Mouse (Mus musculus) forebrain, embryonic 15.5 days (tissue): ENCODE measurements around the gene Cbr2. TPM values are rescaled to one million over a fixed set of nuclear protein-coding genes. Genes with fewer than 3 reads are reported as not detected.

Source experiments
- ATAC-seq: fragments of 200-750 bp; cut with Nextera tagmentation; replicated peaks from 2 replicates; pipeline ENCODE4 v1.8.0; 2017; ENCODE audit warnings: mild to moderate bottlenecking, moderate TSS enrichment, moderate library complexity
- H3K27ac ChIP-seq: fragments of 300-500 bp; sonication (generic); replicated peaks from 2 replicates; pipeline ENCODE4 v1.5.1; 2015; ENCODE audit warnings: mild to moderate bottlenecking, inconsistent platforms
- H3K27me3 ChIP-seq: fragments of 300-500 bp; sonication (generic); 2 replicates; pipeline ENCODE4 v1.6.1; 2015; ENCODE audit warnings: inconsistent platforms
- H3K36me3 ChIP-seq: fragments of 300-500 bp; sonication (generic); 2 replicates; pipeline ENCODE4 v1.6.1; 2015; ENCODE audit warnings: mild to moderate bottlenecking, inconsistent platforms
- H3K4me1 ChIP-seq: fragments of 300-500 bp; sonication (generic); 2 replicates; pipeline ENCODE4 v1.6.1; 2015; ENCODE audit warnings: inconsistent platforms
- H3K4me2 ChIP-seq: fragments of 300-500 bp; sonication (generic); replicated peaks from 2 replicates; pipeline ENCODE4 v1.6.1; 2015; ENCODE audit warnings: mild to moderate bottlenecking, inconsistent platforms
- H3K4me3 ChIP-seq: fragments of 300-500 bp; sonication (generic); 2 replicates; pipeline ENCODE4 v1.5.1; 2015; ENCODE audit warnings: mild to moderate bottlenecking, inconsistent platforms
- H3K9ac ChIP-seq: fragments of 300-500 bp; sonication (generic); replicated peaks from 2 replicates; pipeline ENCODE4 v1.6.1; 2015; ENCODE audit warnings: mild to moderate bottlenecking, inconsistent platforms
- H3K9me3 ChIP-seq: fragments of 300-500 bp; sonication (generic); 2 replicates; pipeline ENCODE4 v1.6.1; 2016; ENCODE audit warnings: inconsistent platforms
- WGBS: fragments of 180-500 bp; shearing (Covaris S2); methylation state at CpG from one replicate; pipeline ENCODE4 v1.1.7; 2015; ENCODE audit warnings: mixed read lengths; 5-methylcytosine and 5-hydroxymethylcytosine counted together
- polyA plus RNA-seq: library from polyadenylated mRNA; unstranded; fragments of >200 nt; fragmentation: Nextera tagmentation; extraction: Ambion mirVana; gene quantifications from 2 replicates; pipeline ENCODE4 v1.2.1, GENCODE M21; 2015

The Cbr2 gene
- polyA plus RNA-seq, 1 experiment from 2014 or later = 0.69 TPM

- Histone ChIP-seq H3K9ac (no peak overlapping the region), H3K27ac (no peak overlapping the region; the same call in 1 of the 2 replicates), H3K4me1 (peaks cover 13% of the 10 kb centered on the region; the same call in 1 of the 2 replicates), H3K27me3 (no peaks in the 10 kb centered on the region), H3K4me3 (no peak overlapping the region), H3K4me2 (no peak overlapping the region), H3K36me3 (peaks cover 9% of the 10 kb centered on the region), H3K9me3 (no peaks in the 10 kb centered on the region)
- ATAC-seq = no peak
- WGBS = 21% methylated on average over 8 of the region's 8 CpGs
Measured at GRCm38 (mm10) chr11:120704486-120705325, 27.2 kb downstream of the Cbr2 start.

GRCm38 (mm10) chr11:120703696-120704454 lies 28.0 kb downstream of the Cbr2 start:
- no peak overlapping the region for H3K4me3 ChIP-seq
- peaks cover 13% of the 10 kb centered on the region; the same call in 1 of the 2 replicates for H3K4me1 ChIP-seq
- no peak for ATAC-seq
- WGBS = 46% methylated on average over 15 of the region's 15 CpGs
- H3K27ac ChIP-seq = no peak overlapping the region
- H3K9me3 ChIP-seq = no peaks in the 10 kb centered on the region
- H3K36me3 ChIP-seq = peaks cover 9% of the 10 kb centered on the region
- H3K27me3 ChIP-seq = no peaks in the 10 kb centered on the region
- no peak overlapping the region for H3K9ac ChIP-seq
- H3K4me2 ChIP-seq = no peak overlapping the region

GRCm38 (mm10) chr11:120697741-120698140 lies 34.2 kb downstream of the Cbr2 start:
- no peak for ATAC-seq
- Histone ChIP-seq H3K9ac (no peak overlapping the region), H3K4me1 (peaks cover 6% of the 10 kb centered on the region; the same call in 1 of the 2 replicates), H3K36me3 (peaks cover 18% of the 10 kb centered on the region), H3K27ac (no peak overlapping the region), H3K4me2 (no peak overlapping the region), H3K4me3 (no peak overlapping the region), H3K27me3 (no peaks in the 10 kb centered on the region), H3K9me3 (no peaks in the 10 kb centered on the region)
- WGBS = 74% methylated on average over 10 of the region's 10 CpGs

- Histone ChIP-seq H3K4me2 (no peak overlapping the region), H3K9ac (no peak overlapping the region), H3K9me3 (no peaks in the 10 kb centered on the region), H3K4me1 (peaks cover 6% of the 10 kb centered on the region; the same call in 1 of the 2 replicates), H3K4me3 (no peak overlapping the region), H3K27ac (no peak overlapping the region), H3K36me3 (peaks cover 13% of the 10 kb centered on the region; the same call in 1 of the 2 replicates), H3K27me3 (no peaks in the 10 kb centered on the region)
- WGBS = 92% methylated on average over 6 of the region's 6 CpGs
- no peak for ATAC-seq
Measured at GRCm38 (mm10) chr11:120696568-120696967, 35.3 kb downstream of the Cbr2 start.

- H3K36me3 ChIP-seq = peaks cover 13% of the 10 kb centered on the region; the same call in 1 of the 2 replicates
Measured at GRCm38 (mm10) chr11:120695641-120696040, 36.3 kb downstream of the Cbr2 start.

GRCm38 (mm10) chr11:120695184-120695583 lies 36.7 kb downstream of the Cbr2 start:
- Histone ChIP-seq H3K4me2 (no peak overlapping the region), H3K27ac (peak overlapping the region; percentile 18; the same call in 1 of the 2 replicates), H3K4me3 (no peak overlapping the region), H3K27me3 (no peaks in the 10 kb centered on the region), H3K9ac (no peak overlapping the region), H3K9me3 (no peaks in the 10 kb centered on the region), H3K36me3 (peaks cover 15% of the 10 kb centered on the region; the same call in 1 of the 2 replicates), H3K4me1 (peaks cover 6% of the 10 kb centered on the region; the same call in 1 of the 2 replicates)
- 24% methylated on average over 4 of the region's 4 CpGs for WGBS
- 0 out of 2 replicates have a peak, but pooled peaks have one; percentile 26 for ATAC-seq

More at GRCm38 (mm10) chr11:120695641-120696040, 36.3 kb downstream of the Cbr2 start:
- Histone ChIP-seq H3K27ac (peak overlapping the region; percentile 18), H3K27me3 (no peaks in the 10 kb centered on the region), H3K9me3 (no peaks in the 10 kb centered on the region), H3K4me3 (no peak overlapping the region), H3K4me1 (peaks cover 6% of the 10 kb centered on the region; the same call in 1 of the 2 replicates), H3K9ac (no peak overlapping the region), H3K4me2 (no peak overlapping the region)
- ATAC-seq = no peak
- 56% methylated on average over 12 of the region's 12 CpGs for WGBS

GRCm38 (mm10) chr11:120693461-120693860 lies 38.5 kb downstream of the Cbr2 start:
- peaks cover 6% of the 10 kb centered on the region; the same call in 1 of the 2 replicates for H3K4me1 ChIP-seq
- 54% methylated on average over 3 of the region's 3 CpGs for WGBS
- H3K36me3 ChIP-seq = peaks cover 27% of the 10 kb centered on the region; the same call in 1 of the 2 replicates
- no peaks in the 10 kb centered on the region for H3K27me3 ChIP-seq
- no peak overlapping the region for H3K27ac ChIP-seq
- H3K4me3 ChIP-seq = no peak overlapping the region
- no peaks in the 10 kb centered on the region for H3K9me3 ChIP-seq
- no peak overlapping the region for H3K9ac ChIP-seq
- ATAC-seq = no peak
- H3K4me2 ChIP-seq = no peak overlapping the region

GRCm38 (mm10) chr11:120692471-120693011 lies 39.4 kb downstream of the Cbr2 start:
- ATAC-seq = no peak
- peaks cover 6% of the 10 kb centered on the region; the same call in 1 of the 2 replicates for H3K4me1 ChIP-seq
- WGBS = 92% methylated on average over 4 of the region's 4 CpGs
- H3K27me3 ChIP-seq = no peaks in the 10 kb centered on the region
- H3K9ac ChIP-seq = no peak overlapping the region
- no peak overlapping the region for H3K4me3 ChIP-seq
- no peak overlapping the region for H3K27ac ChIP-seq
- no peak overlapping the region for H3K4me2 ChIP-seq
- no peaks in the 10 kb centered on the region for H3K9me3 ChIP-seq
- H3K36me3 ChIP-seq = peaks cover 33% of the 10 kb centered on the region; the same call in 1 of the 2 replicates

- WGBS = 84% methylated on average over 3 of the region's 3 CpGs
- no peak for ATAC-seq
- no peak overlapping the region for H3K27ac ChIP-seq
- no peaks in the 10 kb centered on the region for H3K4me1 ChIP-seq
- H3K4me3 ChIP-seq = no peak overlapping the region
- H3K9me3 ChIP-seq = no peaks in the 10 kb centered on the region
- no peak overlapping the region for H3K4me2 ChIP-seq
- peaks cover 34% of the 10 kb centered on the region; the same call in 1 of the 2 replicates for H3K36me3 ChIP-seq
- no peaks in the 10 kb centered on the region for H3K27me3 ChIP-seq
- no peak overlapping the region for H3K9ac ChIP-seq
Measured at GRCm38 (mm10) chr11:120689365-120689764, 42.5 kb downstream of the Cbr2 start.

- H3K9ac ChIP-seq = no peak overlapping the region
- H3K4me2 ChIP-seq = no peak overlapping the region
- no peak for ATAC-seq
- H3K4me1 ChIP-seq = no peaks in the 10 kb centered on the region
- H3K4me3 ChIP-seq = no peak overlapping the region
- H3K27me3 ChIP-seq = no peaks in the 10 kb centered on the region
- no peaks in the 10 kb centered on the region for H3K9me3 ChIP-seq
- 77% methylated on average over 20 of the region's 20 CpGs for WGBS
- no peak overlapping the region for H3K27ac ChIP-seq
- peaks cover 45% of the 10 kb centered on the region for H3K36me3 ChIP-seq
Measured at GRCm38 (mm10) chr11:120686650-120687272, 45.2 kb downstream of the Cbr2 start.

GRCm38 (mm10) chr11:120684660-120685059 lies 47.3 kb downstream of the Cbr2 start:
- WGBS = 93% methylated on average over 2 of the region's 2 CpGs
- Histone ChIP-seq H3K9ac (no peak overlapping the region), H3K4me3 (no peak overlapping the region), H3K36me3 (peaks cover 58% of the 10 kb centered on the region), H3K27ac (no peak overlapping the region), H3K4me1 (no peaks in the 10 kb centered on the region), H3K9me3 (no peaks in the 10 kb centered on the region), H3K4me2 (no peak overlapping the region), H3K27me3 (no peaks in the 10 kb centered on the region)
- ATAC-seq = no peak
